29 mouse cellular contexts compared by ENCODE assay signal in genomic region chr14:87327841-87328240, GRCm38 (mm10).
DNase-seq lines count a peak whose midpoint lies in the region; ATAC-seq and TF ChIP-seq lines count a peak whose summit lies in the region.
"Had no signal": no experiment of that assay in that cellular context is flagged by ENCODE, and none has a peak within 500 bp of the region (broad histone marks: within the 10 kb centered on the region; RNA-seq: fewer than 3 reads in every experiment).

No protein-coding gene starts in this region.

- H3K27ac ChIP-seq in kidney, embryonic 15.5 days = no peak overlapping the region
- H3K27ac ChIP-seq in kidney, adult 2 months (ENCODE audit: insufficient read depth, low read depth, low read length) = no peak overlapping the region
- H3K27ac ChIP-seq in midbrain, embryonic 11.5 days (ENCODE audit: low read depth, low read length) = no peak overlapping the region
- H3K27ac ChIP-seq in midbrain, embryonic 16.5 days (ENCODE audit: low read length) = no peak overlapping the region
- H3K27ac ChIP-seq: embryonic facial prominence, embryonic 12.5 days; forebrain, embryonic 12.5 days; heart, embryonic 10.5 days; intestine, embryonic 15.5 days; layer of hippocampus, adult 2 months; limb, embryonic 12.5 days; neural tube, embryonic 13.5 days; stomach, embryonic 15.5 days had no signal

- peak; percentile 46; the same call in 1 of the 2 replicates for ATAC-seq in kidney, embryonic 15.5 days (replicated peaks; ENCODE audit: low FRiP score)
- 0 out of 2 replicates have a peak, but pooled peaks have one; percentile 22 for ATAC-seq in midbrain, embryonic 11.5 days (ENCODE audit: low FRiP score)
- ATAC-seq in midbrain, embryonic 16.5 days = no peak
- peak; percentile 42 for ATAC-seq in megakaryocyte progenitor cell, adult 5-6 weeks (replicated peaks; ENCODE audit: poor library complexity)
- no peak for ATAC-seq in monocyte, adult 5-6 weeks (replicated peaks; ENCODE audit: insufficient number of reproducible peaks, low FRiP score, low TSS enrichment, poor library complexity, severe bottlenecking)
- ATAC-seq: hindbrain, embryonic 16.5 days; intestine, embryonic 15.5 days; liver, postnatal 0 days; Patski had no signal

- no peak for TF ChIP-seq POLR2A in kidney, adult 2 months (IDR thresholded peaks at IDR 0.05; ENCODE audit: low read depth, low read length)

- no peaks in the 10 kb centered on the region for H3K27me3 ChIP-seq in kidney, embryonic 15.5 days
- H3K27me3 ChIP-seq in kidney, adult 2 months (replicated peaks; ENCODE audit: control insufficient read depth, insufficient read depth, low read length) = no peaks in the 10 kb centered on the region
- H3K27me3 ChIP-seq in midbrain, embryonic 11.5 days (ENCODE audit: control insufficient read depth, insufficient read depth, low read length) = no peaks in the 10 kb centered on the region
- H3K27me3 ChIP-seq in midbrain, embryonic 16.5 days (ENCODE audit: control insufficient read depth, insufficient read depth, low read depth, low read length) = no peaks in the 10 kb centered on the region
- H3K27me3 ChIP-seq: embryonic facial prominence, embryonic 12.5 days; forebrain, embryonic 12.5 days; intestine, embryonic 15.5 days; limb, embryonic 12.5 days; neural tube, embryonic 13.5 days; stomach, embryonic 15.5 days had no signal

- H3K4me3 ChIP-seq in kidney, embryonic 15.5 days (replicated peaks) = no peak overlapping the region
- no peak overlapping the region for H3K4me3 ChIP-seq in kidney, adult 2 months (ENCODE audit: insufficient read depth, low read depth, low read length)
- no peak overlapping the region for H3K4me3 ChIP-seq in midbrain, embryonic 11.5 days (ENCODE audit: low read depth, low read length)
- no peak overlapping the region for H3K4me3 ChIP-seq in midbrain, embryonic 16.5 days (ENCODE audit: low read depth, low read length)
- H3K4me3 ChIP-seq: embryonic facial prominence, embryonic 12.5 days; forebrain, embryonic 12.5 days; heart, embryonic 10.5 days; intestine, embryonic 15.5 days; layer of hippocampus, adult 2 months; limb, embryonic 12.5 days; neural tube, embryonic 13.5 days; stomach, embryonic 15.5 days had no signal

- WGBS in kidney, embryonic 15.5 days = 29% methylated on average over 1 of the region's 1 CpGs
- WGBS in kidney, adult 2 months = 48% methylated on average over 1 of the region's 1 CpGs
- WGBS in midbrain, embryonic 11.5 days = 43% methylated on average over 1 of the region's 1 CpGs
- WGBS in midbrain, embryonic 16.5 days = 28% methylated on average over 1 of the region's 1 CpGs

- H3K4me2 ChIP-seq in kidney, embryonic 15.5 days = no peak overlapping the region
- H3K4me2 ChIP-seq in midbrain, embryonic 11.5 days = no peak overlapping the region
- no peak overlapping the region for H3K4me2 ChIP-seq in midbrain, embryonic 16.5 days (ENCODE audit: low read length)
- H3K4me2 ChIP-seq: embryonic facial prominence, embryonic 12.5 days; forebrain, embryonic 12.5 days; intestine, embryonic 15.5 days; limb, embryonic 12.5 days; liver, embryonic 11.5 days; neural tube, embryonic 13.5 days; stomach, embryonic 15.5 days had no signal

- no peak for TF ChIP-seq CTCF in kidney, adult 2 months (conservative IDR thresholded peaks at IDR 0.05; ENCODE audit: insufficient read depth, insufficient read length, low read depth, low read length)

- 0 out of 2 replicates have a peak, but pooled peaks cover 3% of the 10 kb centered on the region for H3K4me1 ChIP-seq in kidney, embryonic 15.5 days
- no peaks in the 10 kb centered on the region for H3K4me1 ChIP-seq in kidney, adult 2 months (ENCODE audit: control insufficient read depth, insufficient read depth, low read length)
- no peaks in the 10 kb centered on the region for H3K4me1 ChIP-seq in midbrain, embryonic 11.5 days (ENCODE audit: control insufficient read depth, insufficient read depth, low read length)
- no peaks in the 10 kb centered on the region for H3K4me1 ChIP-seq in midbrain, embryonic 16.5 days (ENCODE audit: control insufficient read depth, insufficient read depth, low read length)
- H3K4me1 ChIP-seq: embryonic facial prominence, embryonic 12.5 days; forebrain, embryonic 12.5 days; heart, embryonic 10.5 days; intestine, embryonic 15.5 days; neural tube, embryonic 13.5 days; stomach, embryonic 15.5 days had no signal

- no peak for DNase-seq in kidney, adult 2 months
- DNase-seq in midbrain, embryonic 11.5 days (ENCODE audit: low spot score, missing footprints) = peak; percentile 85
- peak; percentile 67 for DNase-seq in embryo, embryonic 10.5 days (ENCODE audit: low spot score)
- no peak for DNase-seq in heart, adult 9 months (ENCODE audit: low spot score in 2 of 2)
- DNase-seq: adrenal gland, adult 8-10 months; cerebellum, adult 2 months; cerebellum, postnatal 36 days; gastrocnemius, postnatal 36 days; heart, postnatal 4 days; kidney, postnatal 14 days; layer of hippocampus, postnatal 36 days; liver, postnatal 0 days; lung, postnatal 36 days; thymus, postnatal 36 days had no signal

- no peaks in the 10 kb centered on the region for H3K9me3 ChIP-seq in kidney, embryonic 15.5 days (replicated peaks)
- no peaks in the 10 kb centered on the region for H3K9me3 ChIP-seq in midbrain, embryonic 11.5 days (ENCODE audit: control insufficient read depth, low read length)
- no peaks in the 10 kb centered on the region for H3K9me3 ChIP-seq in midbrain, embryonic 16.5 days (replicated peaks; ENCODE audit: control insufficient read depth, low read length, poor library complexity, severe bottlenecking)
- H3K9me3 ChIP-seq: embryonic facial prominence, embryonic 12.5 days; forebrain, embryonic 12.5 days; heart, embryonic 10.5 days; intestine, embryonic 15.5 days; limb, embryonic 12.5 days; neural tube, embryonic 13.5 days; stomach, embryonic 15.5 days had no signal

- no peaks in the 10 kb centered on the region for H3K36me3 ChIP-seq in kidney, embryonic 15.5 days
- H3K36me3 ChIP-seq in kidney, adult 2 months (ENCODE audit: control insufficient read depth, insufficient read depth, low read length) = no peaks in the 10 kb centered on the region
- H3K36me3 ChIP-seq in midbrain, embryonic 11.5 days (ENCODE audit: control insufficient read depth, insufficient read depth, low read length) = no peaks in the 10 kb centered on the region
- no peaks in the 10 kb centered on the region for H3K36me3 ChIP-seq in midbrain, embryonic 16.5 days (ENCODE audit: control insufficient read depth, insufficient read depth, low read length)
- H3K36me3 ChIP-seq: embryonic facial prominence, embryonic 12.5 days; forebrain, embryonic 12.5 days; heart, embryonic 10.5 days; intestine, embryonic 15.5 days; limb, embryonic 12.5 days; neural tube, embryonic 13.5 days; stomach, embryonic 15.5 days had no signal

- H3K9ac ChIP-seq in kidney, embryonic 15.5 days = no peak overlapping the region
- H3K9ac ChIP-seq in midbrain, embryonic 11.5 days (ENCODE audit: low read length) = no peak overlapping the region
- H3K9ac ChIP-seq in midbrain, embryonic 16.5 days (ENCODE audit: low read depth, low read length) = no peak overlapping the region
- H3K9ac ChIP-seq: embryonic facial prominence, embryonic 12.5 days; forebrain, embryonic 12.5 days; intestine, embryonic 15.5 days; limb, embryonic 12.5 days; liver, postnatal 0 days; neural tube, embryonic 13.5 days; stomach, embryonic 15.5 days had no signal

Comparison
In these comparisons a context has a peak if more than half of its experiments do, and no peak if none do; other contexts are left out.
1. ATAC-seq: peak in kidney, embryonic 15.5 days (single experiment), midbrain, embryonic 11.5 days (single experiment) and megakaryocyte progenitor cell, adult 5-6 weeks (single experiment); none in midbrain, embryonic 16.5 days (single experiment) and monocyte, adult 5-6 weeks (single experiment).
2. DNase-seq: peak in midbrain, embryonic 11.5 days (single experiment) and embryo, embryonic 10.5 days (single experiment); none in kidney, adult 2 months (single experiment) and heart, adult 9 months (0 of 2).